Mouse (Mus musculus): Measurements from ENCODE around the gene Stx6.
A peak's percentile ranks its signal among the peaks of the same experiment; 100 is the strongest.

DNA sequence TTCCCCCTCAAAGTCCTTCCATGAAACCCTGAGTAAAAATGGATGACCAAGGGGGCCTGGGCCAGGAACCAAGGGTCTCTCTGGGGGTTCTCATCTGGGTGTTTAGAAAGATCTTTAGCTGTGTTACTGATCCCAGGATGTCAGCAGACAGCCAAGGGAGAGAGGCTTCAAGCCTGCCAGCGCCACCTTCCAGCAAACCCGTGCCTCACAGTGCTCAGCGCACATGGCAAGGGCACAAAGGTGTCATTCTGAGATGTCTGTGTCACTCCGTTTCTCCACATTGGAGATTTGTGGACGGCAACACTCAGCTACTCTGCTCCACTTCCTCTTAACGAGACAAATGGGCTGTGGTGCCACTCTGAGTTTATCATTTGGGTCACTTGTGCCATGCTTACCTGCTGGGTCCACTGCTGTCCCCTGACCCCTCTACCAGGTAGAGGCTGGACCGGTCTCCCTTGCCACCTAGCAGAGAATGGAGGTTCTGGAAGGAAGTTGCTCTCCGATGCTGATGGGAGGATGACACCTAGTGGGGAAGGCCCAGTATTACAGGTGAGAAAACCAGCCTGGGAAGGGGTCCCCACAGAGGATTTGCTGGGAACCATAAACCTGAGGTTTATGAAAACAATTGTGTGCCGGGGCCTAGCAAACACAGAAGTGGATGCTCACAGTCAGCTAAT, 59.5 kb downstream of the Stx6 start:
- no peak for TF ChIP-seq POLR2A (IDR thresholded peaks at IDR 0.05; ENCODE audit: control insufficient read depth, low read depth, low read length)
- TF ChIP-seq CTCF (IDR thresholded peaks at IDR 0.05; ENCODE audit: control insufficient read depth, insufficient read depth, insufficient replicate concordance, low read depth, low read length) = peak; percentile 61; the same call in 1 of the 2 replicates
